Mouse (Mus musculus) liver, adult 2 months (tissue): ENCODE measurements at regions not wholly inside any gene's neighbourhood (a gene's known extent, or its start where the extent isn't known, plus 50 kb on each side); places are given as distances from the start of the nearest gene placed in this dataset.

Experiments
- DNase-seq: peaks from one replicate; pipeline ENCODE4 v3.0.0-alpha.2; 2011; ENCODE audit warnings: low read depth, low spot score; ENCODE audit errors: extremely low read depth
- H3K27ac ChIP-seq: fragments of 200-500 bp; replicated peaks from 2 replicates; pipeline ENCODE4 v1.5.1; 2012; ENCODE audit warnings: low read depth, mild to moderate bottlenecking, control low read depth, inconsistent platforms, low read length; ENCODE audit not compliant: insufficient read depth
- H3K27me3 ChIP-seq: fragments of 200-500 bp; 2 replicates; pipeline ENCODE4 v1.6.1; 2012; ENCODE audit warnings: mild to moderate bottlenecking, moderate library complexity, low read length, inconsistent platforms; ENCODE audit not compliant: control insufficient read depth, insufficient read depth
- H3K36me3 ChIP-seq: fragments of 200-500 bp; 2 replicates; pipeline ENCODE4 v1.6.1; 2012; ENCODE audit warnings: low read length, inconsistent platforms; ENCODE audit not compliant: control insufficient read depth, insufficient read depth
- H3K4me1 ChIP-seq: fragments of 200-500 bp; 2 replicates; pipeline ENCODE4 v1.6.1; 2011; ENCODE audit warnings: low read length; ENCODE audit not compliant: control insufficient read depth, insufficient read depth
- H3K4me3 ChIP-seq: fragments of 200-500 bp; 2 replicates; pipeline ENCODE4 v1.5.1; 2011; ENCODE audit warnings: low read depth, mild to moderate bottlenecking, control low read depth, low read length, moderate library complexity; ENCODE audit not compliant: insufficient read depth
- H3K79me2 ChIP-seq: fragments of 200-500 bp; 2 replicates; pipeline ENCODE4 v1.6.1; 2012; ENCODE audit warnings: inconsistent platforms, mild to moderate bottlenecking, low read length, moderate library complexity; ENCODE audit not compliant: control insufficient read depth, insufficient read depth
- H3K9ac ChIP-seq: fragments of 200-500 bp; 2 replicates; pipeline ENCODE4 v1.6.1; 2012; ENCODE audit warnings: low read depth, mild to moderate bottlenecking, control low read depth, inconsistent platforms, low read length
- CTCF ChIP-seq: fragments of 200-500 bp; IDR thresholded peaks from 2 replicates; pipeline ENCODE4 v1.5.1; 2011; ENCODE audit warnings: low read depth, low read length, control low read depth
- POLR2A ChIP-seq: fragments of 200-500 bp; IDR thresholded peaks from 2 replicates; pipeline ENCODE4 v1.6.1; 2011; ENCODE audit warnings: low read length, control low read depth; ENCODE audit not compliant: insufficient read depth; ENCODE audit errors: extremely low read depth
- WGBS: fragments of 180-500 bp; shearing (Covaris S2); methylation state at CpG from one replicate; pipeline ENCODE4 v1.1.7; 2018; 5-methylcytosine and 5-hydroxymethylcytosine counted together

DNA sequence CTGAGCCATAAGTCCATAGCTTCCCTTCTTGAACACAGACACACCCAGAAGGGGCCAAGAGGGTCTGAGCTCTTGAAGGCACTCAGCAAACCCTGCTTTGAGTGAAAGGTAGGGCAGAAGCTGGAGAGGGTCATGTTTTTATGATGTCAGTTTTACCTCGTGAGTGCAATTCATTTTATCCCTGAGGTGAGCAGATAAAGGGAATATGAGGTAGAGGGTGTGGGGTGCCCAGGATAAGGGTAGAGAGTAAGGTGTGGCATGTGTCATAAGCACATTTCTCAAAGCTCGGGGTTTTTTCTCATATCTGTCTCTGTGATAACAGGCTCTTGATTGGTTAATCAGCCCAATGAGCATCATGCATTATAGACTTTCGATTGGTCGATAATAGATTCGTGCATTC, 520.3 kb downstream of the Med13l start:
- Histone ChIP-seq H3K36me3 (no peaks in the 10 kb centered on the region), H3K9ac (no peak overlapping the region), H3K79me2 (no peaks in the 10 kb centered on the region), H3K27ac (no peak overlapping the region), H3K4me3 (no peak overlapping the region), H3K4me1 (no peaks in the 10 kb centered on the region), H3K27me3 (peaks cover 3% of the 10 kb centered on the region)
- 80% methylated on average over 5 of the region's 5 CpGs for WGBS
- TF ChIP-seq CTCF, result no peak
- TF ChIP-seq POLR2A, result no peak
- DNase-seq, result no peak

GRCm38 (mm10) chr5:119082895-119083294, 522.4 kb downstream of the Med13l start:
- H3K79me2 ChIP-seq, result no peaks in the 10 kb centered on the region
- peaks cover 11% of the 10 kb centered on the region for H3K27me3 ChIP-seq
- no peak overlapping the region for H3K9ac ChIP-seq
- DNase-seq, result no peak
- H3K4me1 ChIP-seq, result no peaks in the 10 kb centered on the region
- WGBS, result 52% methylated on average over 15 of the region's 15 CpGs
- no peak overlapping the region for H3K27ac ChIP-seq
- TF ChIP-seq CTCF, result no peak
- no peak for TF ChIP-seq POLR2A
- H3K4me3 ChIP-seq, result no peak overlapping the region
- no peaks in the 10 kb centered on the region for H3K36me3 ChIP-seq

- no peaks in the 10 kb centered on the region for H3K27me3 ChIP-seq
- H3K79me2 ChIP-seq, result no peaks in the 10 kb centered on the region
- WGBS, result 10% methylated on average over 17 of the region's 17 CpGs
- TF ChIP-seq POLR2A, result no peak
- TF ChIP-seq CTCF, result no peak
- no peaks in the 10 kb centered on the region for H3K36me3 ChIP-seq
- no peak overlapping the region for H3K9ac ChIP-seq
- no peak overlapping the region for H3K27ac ChIP-seq
- no peak for DNase-seq
- no peak overlapping the region for H3K4me3 ChIP-seq
- H3K4me1 ChIP-seq, result no peaks in the 10 kb centered on the region
Measured at GRCm38 (mm10) chr5:119097576-119098193, 537.2 kb downstream of the Med13l start.

- TF ChIP-seq CTCF (no peak), POLR2A (no peak)
- Histone ChIP-seq H3K27ac (no peak overlapping the region), H3K4me1 (no peaks in the 10 kb centered on the region), H3K27me3 (no peaks in the 10 kb centered on the region), H3K9ac (no peak overlapping the region), H3K36me3 (no peaks in the 10 kb centered on the region), H3K79me2 (no peaks in the 10 kb centered on the region), H3K4me3 (no peak overlapping the region)
- no peak for DNase-seq
- WGBS, result 84% methylated on average over 6 of the region's 6 CpGs
Measured at GRCm38 (mm10) chr5:119099817-119100216, 539.3 kb downstream of the Med13l start.

DNA sequence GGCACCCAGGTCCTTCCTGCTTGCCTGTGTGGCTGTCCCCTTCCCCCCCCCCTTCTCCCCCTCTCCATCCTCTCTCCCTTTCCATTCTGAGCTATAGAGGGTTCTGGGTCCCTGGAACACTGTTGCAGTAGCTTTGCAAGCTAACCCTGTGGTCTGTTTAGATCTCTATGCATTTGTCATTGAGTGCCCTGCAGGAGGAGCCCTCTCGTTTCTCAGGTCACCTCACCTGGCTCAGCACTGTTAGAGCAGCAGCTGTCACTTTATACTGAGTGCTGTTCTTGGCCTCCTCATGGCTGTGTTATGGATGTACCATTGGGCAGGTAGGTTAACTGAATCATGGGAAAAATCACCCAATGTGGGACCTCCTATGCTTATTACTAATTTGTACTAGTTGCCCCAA, 543.0 kb downstream of the Med13l start:
- Histone ChIP-seq H3K79me2 (no peaks in the 10 kb centered on the region), H3K4me3 (no peak overlapping the region), H3K27ac (no peak overlapping the region), H3K36me3 (no peaks in the 10 kb centered on the region), H3K27me3 (no peaks in the 10 kb centered on the region), H3K9ac (no peak overlapping the region), H3K4me1 (no peaks in the 10 kb centered on the region)
- WGBS, result 50% methylated on average over 1 of the region's 1 CpGs
- no peak for TF ChIP-seq POLR2A
- TF ChIP-seq CTCF, result no peak
- DNase-seq, result peak; percentile 6

DNA sequence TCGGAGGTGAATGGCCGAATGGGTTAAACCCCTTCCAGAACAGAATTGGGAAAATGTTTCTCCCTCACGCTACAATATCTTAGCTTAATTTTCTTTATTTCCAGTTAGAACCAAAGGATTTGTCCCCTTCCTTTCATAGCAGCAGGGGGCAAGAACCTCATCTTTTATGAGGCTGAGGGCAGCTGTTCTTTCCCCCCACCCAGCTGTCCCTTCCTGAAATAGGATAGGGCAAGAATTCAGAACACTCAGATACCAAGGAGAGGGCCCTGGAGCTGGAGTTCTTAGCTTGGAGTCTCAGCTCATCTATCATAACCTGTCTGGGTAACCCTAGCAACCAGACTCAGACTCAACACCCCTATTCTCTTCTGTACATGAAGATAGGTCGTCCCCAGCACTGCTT, 547.4 kb downstream of the Med13l start:
- DNase-seq, result no peak
- Histone ChIP-seq H3K27ac (no peak overlapping the region), H3K4me1 (no peaks in the 10 kb centered on the region), H3K36me3 (no peaks in the 10 kb centered on the region), H3K27me3 (0 out of 2 replicates have a peak, but pooled peaks cover 2% of the 10 kb centered on the region), H3K79me2 (no peaks in the 10 kb centered on the region), H3K9ac (no peak overlapping the region), H3K4me3 (no peak overlapping the region)
- WGBS, result 76% methylated on average over 4 of the region's 4 CpGs
- no peak for TF ChIP-seq CTCF
- no peak for TF ChIP-seq POLR2A
